ENCODE assay signal across 8 mouse cellular contexts in genomic region chr2:30795889-30796275, GRCm38 (mm10). TPM values are rescaled to one million over a fixed set of nuclear protein-coding genes. Genes with fewer than 3 reads are reported as not detected.
DNase-seq lines count a peak whose midpoint lies in the region; ATAC-seq and TF ChIP-seq lines count a peak whose summit lies in the region.

No protein-coding gene starts in this region.

- H3K9me3 ChIP-seq in embryonic facial prominence, embryonic 14.5 days (ENCODE audit: control insufficient read depth, low read length), result no peaks in the 10 kb centered on the region
- no peaks in the 10 kb centered on the region for H3K9me3 ChIP-seq in hindbrain, embryonic 16.5 days (ENCODE audit: control insufficient read depth, low read length)

- no peak for ATAC-seq in embryonic facial prominence, embryonic 14.5 days (ENCODE audit: low read depth)
- ATAC-seq in hindbrain, embryonic 16.5 days, result peak; percentile 4

- peaks cover under 1% of the 10 kb centered on the region; the same call in 1 of the 2 replicates for H3K27me3 ChIP-seq in embryonic facial prominence, embryonic 14.5 days (replicated peaks; ENCODE audit: control insufficient read depth, insufficient read depth, low read length)
- no peaks in the 10 kb centered on the region for H3K27me3 ChIP-seq in hindbrain, embryonic 16.5 days (replicated peaks; ENCODE audit: control insufficient read depth, insufficient read depth, low read length)
- H3K27me3 ChIP-seq in myocyte (ENCODE audit: control insufficient read depth, insufficient read depth, insufficient read length), result peaks cover 3% of the 10 kb centered on the region

- H3ac ChIP-seq in myocyte (ENCODE audit: control insufficient read depth, insufficient read length), result no peak overlapping the region

- H3K4me1 ChIP-seq in embryonic facial prominence, embryonic 14.5 days (ENCODE audit: control insufficient read depth, insufficient read depth, low read length), result peaks cover 15% of the 10 kb centered on the region
- peaks cover 23% of the 10 kb centered on the region for H3K4me1 ChIP-seq in hindbrain, embryonic 16.5 days (ENCODE audit: control insufficient read depth, insufficient read depth, low read depth, low read length)

- no peak for TF ChIP-seq POLR2A in myocyte (IDR thresholded peaks at IDR 0.05; ENCODE audit: insufficient read length, low read depth)

- intact Hi-C loops in left cerebral cortex, postnatal 4 days (cut with DNase I), result loop anchor here (10.0 kb wide), 1 partner anchor 181 kb away; no protein-coding TSS in a partner anchor

- H3K36me3 ChIP-seq in embryonic facial prominence, embryonic 14.5 days (ENCODE audit: control insufficient read depth, insufficient read depth, low read length), result no peaks in the 10 kb centered on the region
- H3K36me3 ChIP-seq in hindbrain, embryonic 16.5 days (ENCODE audit: control insufficient read depth, insufficient read depth, low read length), result no peaks in the 10 kb centered on the region
- no peaks in the 10 kb centered on the region for H3K36me3 ChIP-seq in myocyte (ENCODE audit: control insufficient read depth, insufficient read depth)

- no peak overlapping the region for H3K4me3 ChIP-seq in embryonic facial prominence, embryonic 14.5 days (ENCODE audit: low read depth, low read length)
- no peak overlapping the region for H3K4me3 ChIP-seq in hindbrain, embryonic 16.5 days (ENCODE audit: low read length)
- H3K4me3 ChIP-seq in myocyte, result peak overlapping the region; percentile 22

- DNase-seq in left cerebral cortex, postnatal 4 days, result peak; percentile 69
- DNase-seq in left cerebral cortex, adult 9 months (ENCODE audit: low spot score in 2 of 2), result no peak
- no peak for DNase-seq in embryonic facial prominence, embryonic 14.5 days (ENCODE audit: low spot score)
- DNase-seq in right cerebral cortex, postnatal 25 days, result no peak
- DNase-seq in left cerebral cortex, adult 8-10 months (ENCODE audit: low spot score in 2 of 2), result no peak
- no peak for DNase-seq in frontal cortex, adult 2 months (ENCODE audit: extremely low spot score in 1 of 2, low spot score in 1 of 2)

- H3K4me2 ChIP-seq in embryonic facial prominence, embryonic 14.5 days (ENCODE audit: low read depth, low read length), result peak overlapping the region; percentile 39
- H3K4me2 ChIP-seq in hindbrain, embryonic 16.5 days (ENCODE audit: low read length), result peak overlapping the region; percentile 52
- peak overlapping the region; percentile 98 for H3K4me2 ChIP-seq in myocyte (ENCODE audit: low read depth)

- no peaks in the 10 kb centered on the region for H3K79me2 ChIP-seq in myocyte (ENCODE audit: control insufficient read depth, insufficient read depth)

- no peak overlapping the region; the same call in 1 of the 2 replicates for H3K27ac ChIP-seq in embryonic facial prominence, embryonic 14.5 days (replicated peaks; ENCODE audit: low read depth, low read length)
- peak overlapping the region; percentile 82 for H3K27ac ChIP-seq in hindbrain, embryonic 16.5 days (ENCODE audit: low read depth, low read length)

- peak overlapping the region; percentile 27 for H3K9ac ChIP-seq in embryonic facial prominence, embryonic 14.5 days (ENCODE audit: low read depth, low read length)
- no peak overlapping the region; the same call in 1 of the 2 replicates for H3K9ac ChIP-seq in hindbrain, embryonic 16.5 days (ENCODE audit: low read depth, low read length)

- WGBS in embryonic facial prominence, embryonic 14.5 days, result 59% methylated on average over 5 of the region's 5 CpGs
- WGBS in hindbrain, embryonic 16.5 days, result 50% methylated on average over 5 of the region's 5 CpGs

TF ChIP-seq in myocyte, 11 proteins besides CTCF, POLR2A, EP300 and RAD21:
- no peak for TF ChIP-seq POLR2AphosphoS2 (IDR thresholded peaks at IDR 0.05; ENCODE audit: insufficient read length, low read depth)
- no peak for TF ChIP-seq REST (IDR thresholded peaks at IDR 0.05; ENCODE audit: insufficient read depth, insufficient read length)
- TF ChIP-seq TCF12 (IDR thresholded peaks at IDR 0.05; ENCODE audit: insufficient read depth, poor library complexity, severe bottlenecking), result no peak
- TF ChIP-seq MYOG (IDR thresholded peaks at IDR 0.05; ENCODE audit: control insufficient read depth in 1 of 3, insufficient read depth in 1 of 3, insufficient read length in 2 of 3, low read depth in 2 of 3), result no peak
- TF ChIP-seq MAX (IDR thresholded peaks at IDR 0.05; ENCODE audit: low read depth), result no peak
- TF ChIP-seq MYOD1 (IDR thresholded peaks at IDR 0.05; ENCODE audit: control insufficient read depth in 1 of 3, insufficient read length in 2 of 3, low read depth in 2 of 3), result peak in 1 of 3 experiments; percentile 73
- no peak for TF ChIP-seq E2F4 (IDR thresholded peaks at IDR 0.05; ENCODE audit: insufficient read depth)
TF ChIP-seq in myocyte: peak in this region for 1.

RNA-seq across cellular contexts. Expression of gene 1700001O22Rik, which starts 7.6 kb away (rescaled TPM):
- 1 to 10 TPM; 2.1 to 2.5 TPM for total RNA-seq in left cerebral cortex, postnatal 4 days (2021)
- 1.9 and 2.5 TPM in 2 replicates for polyA plus RNA-seq in embryonic facial prominence, embryonic 14.5 days (2014; fragmentation: Nextera tagmentation; extraction: Ambion mirVana)
- polyA plus RNA-seq in hindbrain, embryonic 16.5 days (2015; fragmentation: Nextera tagmentation; extraction: Ambion mirVana), result 1.4 and 1.5 TPM in 2 replicates
- polyA plus RNA-seq in myocyte (2012; fragmentation: generic; extraction: Trizol), result 0.12 TPM
- 1 to 10 TPM; 7.7 to 9.5 (median 9.3) TPM for total RNA-seq in left cerebral cortex, adult 8-10 months (2022)
- polyA plus RNA-seq in frontal cortex, adult 2 months (2012; rRNA removed), result 10.8 and 12.3 TPM in 2 replicates

RNA-seq across cellular contexts. Expression of gene Ntmt1, which starts 11.7 kb away (rescaled TPM):
- 10 to 100 TPM; 55.6 to 58.9 TPM for total RNA-seq in left cerebral cortex, postnatal 4 days (2021)
- 81.7 and 85.6 TPM in 2 replicates for polyA plus RNA-seq in embryonic facial prominence, embryonic 14.5 days (2014; fragmentation: Nextera tagmentation; extraction: Ambion mirVana)
- 99.3 and 108 TPM in 2 replicates for polyA plus RNA-seq in hindbrain, embryonic 16.5 days (2015; fragmentation: Nextera tagmentation; extraction: Ambion mirVana)
- 71.2 TPM for polyA plus RNA-seq in myocyte (2012; fragmentation: generic; extraction: Trizol)
- total RNA-seq in left cerebral cortex, adult 8-10 months (2022), result 10 to 100 TPM; 30.5 to 38.9 (median 34.4) TPM
- polyA plus RNA-seq in frontal cortex, adult 2 months (2012; rRNA removed), result 40.5 and 48.8 TPM in 2 replicates

RNA-seq across cellular contexts. Expression of gene Asb6, which starts 34.3 kb away (rescaled TPM):
- total RNA-seq in left cerebral cortex, postnatal 4 days (2021), result 10 to 100 TPM; 29.2 to 33.2 TPM
- 26.6 and 30.4 TPM in 2 replicates for polyA plus RNA-seq in embryonic facial prominence, embryonic 14.5 days (2014; fragmentation: Nextera tagmentation; extraction: Ambion mirVana)
- polyA plus RNA-seq in hindbrain, embryonic 16.5 days (2015; fragmentation: Nextera tagmentation; extraction: Ambion mirVana), result 44.9 and 47.2 TPM in 2 replicates
- polyA plus RNA-seq in myocyte (2012; fragmentation: generic; extraction: Trizol), result 44.9 TPM
- total RNA-seq in left cerebral cortex, adult 8-10 months (2022), result 10 to 100 TPM; 29.6 to 41.9 (median 38.2) TPM
- 41.2 and 45.1 TPM in 2 replicates for polyA plus RNA-seq in frontal cortex, adult 2 months (2012; rRNA removed)

RNA-seq across cellular contexts. Expression of gene Prrx2, which starts 38.9 kb away (rescaled TPM):
- 1 to 10 TPM; 2.5 to 3.7 TPM for total RNA-seq in left cerebral cortex, postnatal 4 days (2021)
- 63.8 and 68.0 TPM in 2 replicates for polyA plus RNA-seq in embryonic facial prominence, embryonic 14.5 days (2014; fragmentation: Nextera tagmentation; extraction: Ambion mirVana)
- polyA plus RNA-seq in hindbrain, embryonic 16.5 days (2015; fragmentation: Nextera tagmentation; extraction: Ambion mirVana), result 2.3 and 2.5 TPM in 2 replicates
- 21.8 TPM for polyA plus RNA-seq in myocyte (2012; fragmentation: generic; extraction: Trizol)
- total RNA-seq in left cerebral cortex, adult 8-10 months (2022), result 1 to 10 TPM; 2.1 to 3.1 (median 2.9) TPM
- 3.7 and 4.0 TPM in 2 replicates for polyA plus RNA-seq in frontal cortex, adult 2 months (2012; rRNA removed)

Comparison
In these comparisons a context has a peak if more than half of its experiments do, and no peak if none do; other contexts are left out.
1. H3K4me2 ChIP-seq: peak in every context shown above with its lines; median percentile 98 in myocyte; 52 in hindbrain, embryonic 16.5 days; 39 in embryonic facial prominence, embryonic 14.5 days.